ENCODE assay signal across 21 mouse cellular contexts in the genomic region with DNA sequence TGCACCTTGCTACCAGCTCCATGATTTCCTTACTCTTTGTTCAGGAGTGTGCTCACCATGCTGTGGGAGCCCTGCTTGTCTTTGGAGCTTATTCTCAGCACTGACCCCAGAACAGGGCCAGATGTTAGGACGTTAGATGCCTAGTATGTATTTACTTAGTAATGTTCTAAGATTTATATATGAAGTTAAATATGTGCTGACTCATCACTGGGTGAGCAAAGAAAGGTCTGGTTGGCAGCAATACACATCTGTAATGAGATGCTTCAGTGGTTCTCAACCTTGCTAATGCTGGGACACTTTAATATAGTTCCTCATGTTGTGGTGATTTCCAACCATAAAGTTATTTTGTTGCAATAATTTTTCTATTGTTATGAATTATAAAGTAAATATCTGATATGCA. TPM values are rescaled to one million over a fixed set of nuclear protein-coding genes. Genes with fewer than 3 reads are reported as not detected.
DNase-seq lines count a peak whose midpoint lies in the region; TF ChIP-seq lines count a peak whose summit lies in the region.
"Had no signal": no experiment of that assay in that cellular context is flagged by ENCODE, and none has a peak within 500 bp of the region (broad histone marks: within the 10 kb centered on the region; RNA-seq: fewer than 3 reads in every experiment).

No protein-coding gene starts in this region.

- H3K9ac ChIP-seq in CH12.LX (ENCODE audit: insufficient read depth, low read depth), result no peak overlapping the region
- H3K9ac ChIP-seq: embryonic facial prominence, embryonic 12.5 days; embryonic facial prominence, embryonic 15.5 days; forebrain, embryonic 15.5 days; hindbrain, embryonic 12.5 days; hindbrain, embryonic 15.5 days had no signal

- H3K79me2 ChIP-seq in CH12.LX (replicated peaks; ENCODE audit: control insufficient read depth, extremely low read depth, insufficient read depth, poor library complexity, severe bottlenecking), result no peaks in the 10 kb centered on the region; the same call in 1 of the 2 replicates

- no peak for TF ChIP-seq POLR2A in CH12.LX (IDR thresholded peaks at IDR 0.05; ENCODE audit: low read depth, low read length)

- no peak overlapping the region for H3K4me3 ChIP-seq in gastrocnemius, adult 2 months
- H3K4me3 ChIP-seq in CH12.LX (replicated peaks in 1 of 3; ENCODE audit: low read depth in 2 of 3, low read length in 2 of 3, poor library complexity in 1 of 3), result no peak overlapping the region
- H3K4me3 ChIP-seq: embryonic facial prominence, embryonic 12.5 days; embryonic facial prominence, embryonic 15.5 days; forebrain, embryonic 15.5 days; hindbrain, embryonic 12.5 days; hindbrain, embryonic 15.5 days had no signal

- DNase-seq in gastrocnemius, adult 2 months, result no peak
- no peak for DNase-seq in gastrocnemius, postnatal 25 days
- DNase-seq in CH12.LX (ENCODE audit: extremely low read depth), result no peak
- peak; percentile 69 for DNase-seq in NIH3T3 (ENCODE audit: low read depth)
- no peak for DNase-seq in layer of hippocampus, adult 9-10 months (ENCODE audit: low spot score)
- no peak for DNase-seq in MN1 (ENCODE audit: low spot score)
- DNase-seq: adrenal gland, adult 2 months; adrenal gland, postnatal 14 days; cerebellum, adult 11 months; cerebellum, adult 2 months; cerebellum, adult 9-11 months; cerebellum, postnatal 25 days; gastrocnemius, postnatal 10 days; heart, adult 11 months had no signal

- H3K27ac ChIP-seq in gastrocnemius, adult 2 months, result peak overlapping the region; percentile 68
- H3K27ac ChIP-seq in CH12.LX (ENCODE audit: insufficient read depth, low read depth), result no peak overlapping the region
- H3K27ac ChIP-seq: embryonic facial prominence, embryonic 12.5 days; embryonic facial prominence, embryonic 15.5 days; forebrain, embryonic 15.5 days; hindbrain, embryonic 12.5 days; hindbrain, embryonic 15.5 days had no signal

- no peak for TF ChIP-seq RAD21 in CH12.LX (IDR thresholded peaks at IDR 0.05; ENCODE audit: low read depth, low read length)

- H3K4me1 ChIP-seq in CH12.LX (ENCODE audit: control insufficient read depth in 1 of 2, insufficient read depth in 2 of 2), result peaks cover 2 to 42% of the 10 kb centered on the region in 2 experiments; a peak in 3 of 4 replicates

- H3K36me3 ChIP-seq in CH12.LX (replicated peaks in 1 of 2; ENCODE audit: control insufficient read depth in 1 of 2, insufficient read depth in 1 of 2, low read length in 1 of 2), result peaks cover 0 to 17% of the 10 kb centered on the region in 2 experiments
- H3K36me3 ChIP-seq: embryonic facial prominence, embryonic 12.5 days; embryonic facial prominence, embryonic 15.5 days; forebrain, embryonic 15.5 days; hindbrain, embryonic 12.5 days; hindbrain, embryonic 15.5 days had no signal

- dilution Hi-C loops in CH12.LX (cut with MboI; ENCODE audit: extremely low pct_ligation_motif_present, extremely low pct_unique_long_range_greater_than_20kb, low sequenced_read_pairs), result no loop called here

- TF ChIP-seq CTCF in gastrocnemius, adult 2 months (IDR thresholded peaks at IDR 0.05), result no peak
- no peak for TF ChIP-seq CTCF in CH12.LX (conservative IDR thresholded peaks at IDR 0.05 in 1 of 2, IDR thresholded peaks at IDR 0.05 in 1 of 2; ENCODE audit: low read depth in 2 of 2, low read length in 2 of 2)

- no peaks in the 10 kb centered on the region for H3K9me3 ChIP-seq in CH12.LX (replicated peaks; ENCODE audit: low read length)
- H3K9me3 ChIP-seq: embryonic facial prominence, embryonic 12.5 days; embryonic facial prominence, embryonic 15.5 days; forebrain, embryonic 15.5 days; G1E; hindbrain, embryonic 12.5 days; hindbrain, embryonic 15.5 days had no signal

- no peaks in the 10 kb centered on the region for H3K27me3 ChIP-seq in CH12.LX (replicated peaks)
- H3K27me3 ChIP-seq: embryonic facial prominence, embryonic 12.5 days; embryonic facial prominence, embryonic 15.5 days; forebrain, embryonic 15.5 days; hindbrain, embryonic 12.5 days; hindbrain, embryonic 15.5 days had no signal

- intact Hi-C loops in gastrocnemius, adult 2 months (cut with DNase I), result loop anchor here (5.0 kb wide), 1 partner anchor 45 kb away; a partner anchor contains a TSS

- in situ Hi-C loops in CH12.LX (cut with MboI; ENCODE audit: low pct_ligation_motif_present, low pct_unique_long_range_greater_than_20kb, low sequenced_read_pairs), result no loop called here

- H3K4me2 ChIP-seq in CH12.LX (ENCODE audit: insufficient read depth, low read depth, poor library complexity, severe bottlenecking), result no peak overlapping the region
- H3K4me2 ChIP-seq: embryonic facial prominence, embryonic 12.5 days; embryonic facial prominence, embryonic 15.5 days; forebrain, embryonic 15.5 days; heart, embryonic 11.5 days; hindbrain, embryonic 12.5 days; hindbrain, embryonic 15.5 days had no signal

- TF ChIP-seq EP300 in CH12.LX (IDR thresholded peaks at IDR 0.05; ENCODE audit: low read length), result no peak

TF ChIP-seq in CH12.LX, 34 proteins besides CTCF, POLR2A, EP300 and RAD21:
- TF ChIP-seq MAFK (IDR thresholded peaks at IDR 0.05; ENCODE audit: insufficient replicate concordance, low read length) (peak; percentile 79), ZC3H11A (IDR thresholded peaks at IDR 0.05; ENCODE audit: low read depth, low read length) (no peak), E2F4 (IDR thresholded peaks at IDR 0.05; ENCODE audit: insufficient replicate concordance, low read depth, low read length) (no peak)
TF ChIP-seq in CH12.LX: peak in this region for 1.

RNA-seq across cellular contexts. Expression of a gene that starts 45.4 kb away (rescaled TPM):
- total RNA-seq in gastrocnemius, adult 2 months (2021), result 10 to 100 TPM; 12.3 to 16.9 TPM
- 10 to 100 TPM; 12.0 to 12.1 TPM for total RNA-seq in gastrocnemius, postnatal 25 days (2021)
- total RNA-seq in CH12.LX (2012; rRNA removed), result 32.1 and 33.2 TPM in 2 replicates
- total RNA-seq in CH12.LX (2014; rRNA removed), result 36.2 and 36.3 TPM in 2 replicates
- 28.6 and 33.6 TPM in 2 replicates for polyA plus RNA-seq in CH12.LX (2012; ENCODE audit: insufficient read length, low read depth)
